ENCODE assay signal across 25 mouse cellular contexts in the genomic region with DNA sequence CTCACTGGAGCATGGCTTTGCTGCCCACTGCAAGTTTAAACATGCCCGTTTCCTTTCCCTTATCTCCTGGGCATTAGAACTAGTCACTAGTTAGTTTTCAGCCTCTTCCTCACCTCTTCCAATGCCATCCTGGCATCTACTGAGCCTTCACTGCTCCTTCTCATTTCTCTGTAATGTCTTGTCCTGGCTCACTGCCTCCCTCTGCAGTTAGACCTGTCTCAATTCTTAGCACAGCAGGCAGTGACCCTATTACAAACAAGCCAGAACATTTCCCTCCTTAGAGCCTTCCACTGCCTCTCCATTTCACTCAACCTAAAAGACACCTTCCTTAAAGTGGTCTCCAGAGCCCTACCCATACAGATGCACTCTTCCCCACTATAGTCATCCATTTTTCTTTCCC. TPM values are rescaled to one million over a fixed set of nuclear protein-coding genes. Genes with fewer than 3 reads are reported as not detected.
DNase-seq lines count a peak whose midpoint lies in the region; ATAC-seq and TF ChIP-seq lines count a peak whose summit lies in the region.
"Had no signal": no experiment of that assay in that cellular context is flagged by ENCODE, and none has a peak within 500 bp of the region (broad histone marks: within the 10 kb centered on the region; RNA-seq: fewer than 3 reads in every experiment).

No protein-coding gene starts in this region.

- peak; percentile 27 for DNase-seq in forebrain, postnatal 0 days
- DNase-seq in layer of hippocampus, adult 2 months (ENCODE audit: low spot score in 2 of 2): peak in 1 of 2 experiments; percentile 6
- no peak for DNase-seq in layer of hippocampus, postnatal 36 days
- DNase-seq in NIH3T3 (ENCODE audit: low read depth): peak; percentile 53
- DNase-seq in brain, embryonic 14.5 days (ENCODE audit: low read depth): peak; percentile 26
- no peak for DNase-seq in adrenal gland, postnatal 4 days (ENCODE audit: low spot score in 2 of 2)
- DNase-seq: adrenal gland, adult 8-10 months; cerebellum, adult 8-10 months; gastrocnemius, postnatal 10 days; heart, adult 2 months; kidney, adult 9 months; kidney, postnatal 4 days; right cerebral cortex, postnatal 14 days; spleen, adult 18-20 months had no signal

- H3K9ac ChIP-seq in forebrain, postnatal 0 days: no peak overlapping the region
- no peak overlapping the region for H3K9ac ChIP-seq in forebrain, embryonic 16.5 days (replicated peaks; ENCODE audit: low read depth, low read length)
- H3K9ac ChIP-seq: heart, embryonic 15.5 days; liver, embryonic 14.5 days; lung, embryonic 15.5 days had no signal

- H3K36me3 ChIP-seq in forebrain, postnatal 0 days (ENCODE audit: insufficient read depth): peaks cover 8% of the 10 kb centered on the region
- no peaks in the 10 kb centered on the region for H3K36me3 ChIP-seq in forebrain, embryonic 16.5 days (ENCODE audit: control insufficient read depth, insufficient read depth)

- WGBS in forebrain, postnatal 0 days: 100% methylated on average over 1 of the region's 1 CpGs
- WGBS in forebrain, embryonic 16.5 days: 95% methylated on average over 1 of the region's 1 CpGs

- H3K4me3 ChIP-seq in forebrain, postnatal 0 days (ENCODE audit: low read depth, low read length): no peak overlapping the region
- H3K4me3 ChIP-seq in forebrain, embryonic 16.5 days (replicated peaks; ENCODE audit: low read length): no peak overlapping the region
- H3K4me3 ChIP-seq in layer of hippocampus, adult 2 months: no peak overlapping the region
- H3K4me3 ChIP-seq: forebrain, embryonic 10.5 days; heart, adult 2 months; heart, embryonic 15.5 days; lung, embryonic 15.5 days; myocyte had no signal

- no peaks in the 10 kb centered on the region for H3K9me3 ChIP-seq in forebrain, postnatal 0 days (ENCODE audit: low read length)
- H3K9me3 ChIP-seq in forebrain, embryonic 16.5 days (ENCODE audit: control insufficient read depth, low read length): no peaks in the 10 kb centered on the region
- H3K9me3 ChIP-seq: forebrain, embryonic 10.5 days; heart, embryonic 15.5 days; lung, embryonic 15.5 days had no signal

- TF ChIP-seq POLR2A in brain, embryonic 14.5 days (IDR thresholded peaks at IDR 0.05; ENCODE audit: borderline replicate concordance, extremely low read depth, insufficient read depth, insufficient read length, poor library complexity, severe bottlenecking): no peak

- H3K27me3 ChIP-seq in forebrain, postnatal 0 days (ENCODE audit: insufficient read depth, low read length): no peaks in the 10 kb centered on the region
- H3K27me3 ChIP-seq in forebrain, embryonic 16.5 days (replicated peaks; ENCODE audit: control insufficient read depth, insufficient read depth, low read length): no peaks in the 10 kb centered on the region
- H3K27me3 ChIP-seq: heart, embryonic 15.5 days; lung, embryonic 15.5 days had no signal

- no peak overlapping the region for H3K27ac ChIP-seq in forebrain, postnatal 0 days (ENCODE audit: low read depth, low read length)
- H3K27ac ChIP-seq in forebrain, embryonic 16.5 days (ENCODE audit: low read length): no peak overlapping the region
- no peak overlapping the region for H3K27ac ChIP-seq in layer of hippocampus, adult 2 months
- H3K27ac ChIP-seq: forebrain, embryonic 10.5 days; heart, adult 2 months; heart, embryonic 15.5 days; liver, embryonic 14.5 days; lung, embryonic 15.5 days had no signal

- no peak overlapping the region for H3K4me2 ChIP-seq in forebrain, postnatal 0 days (ENCODE audit: low read depth)
- no peak overlapping the region for H3K4me2 ChIP-seq in forebrain, embryonic 16.5 days (ENCODE audit: low read length)
- H3K4me2 ChIP-seq: heart, embryonic 15.5 days; lung, embryonic 15.5 days; midbrain, embryonic 11.5 days had no signal

- no peak for ATAC-seq in forebrain, postnatal 0 days
- no peak for ATAC-seq in forebrain, embryonic 16.5 days
- ATAC-seq: inflammation-experienced regulatory T-cells, adult 6 months had no signal

- no peaks in the 10 kb centered on the region for H3K4me1 ChIP-seq in forebrain, postnatal 0 days (ENCODE audit: insufficient read depth)
- peaks cover 7% of the 10 kb centered on the region for H3K4me1 ChIP-seq in forebrain, embryonic 16.5 days (replicated peaks; ENCODE audit: control insufficient read depth, insufficient read depth, low read length)
- H3K4me1 ChIP-seq: lung, embryonic 15.5 days had no signal

- TF ChIP-seq CTCF in forebrain, postnatal 0 days (IDR thresholded peaks at IDR 0.05; ENCODE audit: low read depth): peak; percentile 51
- peak; percentile 53 for TF ChIP-seq CTCF in layer of hippocampus, adult 2 months (conservative IDR thresholded peaks at IDR 0.05)
- peak; percentile 24; the same call in 1 of the 2 replicates for TF ChIP-seq CTCF in brain, embryonic 14.5 days (IDR thresholded peaks at IDR 0.05; ENCODE audit: borderline replicate concordance, extremely low read depth, insufficient read depth, insufficient read length)

RNA-seq across cellular contexts. Expression of gene E330009J07Rik, which starts 45.0 kb away (rescaled TPM):
- 24.4 and 26.4 TPM in 2 replicates for total RNA-seq in forebrain, postnatal 0 days (2014; rRNA removed)
- polyA plus RNA-seq in forebrain, postnatal 0 days (2015; fragmentation: Nextera tagmentation; extraction: Ambion mirVana): 6.7 and 10.2 TPM in 2 replicates
- 43.2 and 50.4 TPM in 2 replicates for polyA plus RNA-seq in forebrain, embryonic 16.5 days (2015; fragmentation: Nextera tagmentation; extraction: Ambion mirVana)
- total RNA-seq in layer of hippocampus, adult 2 months (2021): 10 to 100 TPM; 42.5 to 47.0 TPM
- total RNA-seq in layer of hippocampus, postnatal 36 days (2021): 10 to 100 TPM; 46.2 to 48.4 TPM
- polyA plus RNA-seq in brain, embryonic 14.5 days (2012; rRNA removed): 17.8 and 26.4 TPM in 2 replicates
- total RNA-seq in adrenal gland, postnatal 4 days (2021): 10 to 100 TPM; 18.2 to 20.2 TPM

RNA-seq across cellular contexts. Expression of gene Wee2, which starts 47.9 kb away (rescaled TPM):
- not detected in 2 replicates for total RNA-seq in forebrain, postnatal 0 days (2014; rRNA removed)
- polyA plus RNA-seq in forebrain, postnatal 0 days (2015; fragmentation: Nextera tagmentation; extraction: Ambion mirVana): 0.13 TPM in 2 replicates
- 0.10 and 0.55 TPM in 2 replicates for polyA plus RNA-seq in forebrain, embryonic 16.5 days (2015; fragmentation: Nextera tagmentation; extraction: Ambion mirVana)
- total RNA-seq in layer of hippocampus, adult 2 months (2021): not detected
- under 1 TPM in 1 of 2 experiments, not detected in 1; 0.33 TPM for total RNA-seq in layer of hippocampus, postnatal 36 days (2021)
- 0.13 and 0.14 TPM in 2 replicates for polyA plus RNA-seq in brain, embryonic 14.5 days (2012; rRNA removed)
- not detected for total RNA-seq in adrenal gland, postnatal 4 days (2021)
- total RNA-seq: adrenal gland, adult 8-10 months; gastrocnemius, postnatal 10 days; heart, adult 2 months; layer of hippocampus, postnatal 10 days; left cerebral cortex, postnatal 25 days had no signal
- polyA plus RNA-seq: heart, adult 2 months; heart, embryonic 15.5 days; inflammation-experienced regulatory T-cells, adult 6 months; limb, embryonic 14.5 days; liver, embryonic 14.5 days; lung, embryonic 15.5 days; midbrain, embryonic 11.5 days; myocyte had no signal

Comparison
In these comparisons a context has a peak if more than half of its experiments do, and no peak if none do; other contexts are left out.
1. DNase-seq: peak in forebrain, postnatal 0 days (single experiment), NIH3T3 (single experiment) and brain, embryonic 14.5 days (single experiment); none in layer of hippocampus, postnatal 36 days (0 of 2) and adrenal gland, postnatal 4 days (0 of 2).
2. Peak in every context shown above with its lines, with median percentiles within 50 percentile points of each other: CTCF ChIP-seq.